Mouse (Mus musculus): ENCODE data around the gene Slc38a1. TPM values are rescaled to one million over a fixed set of nuclear protein-coding genes. Genes with fewer than 3 reads are reported as not detected.

Gene Slc38a1
- total RNA-seq, 1 experiment from 2014 or later, result 85.3 TPM

GRCm38 (mm10) chr15:96568983-96569363 is 73.7 kb downstream of the Slc38a1 start:
- ATAC-seq (replicated peaks; ENCODE audit: low read depth, poor library complexity, severe bottlenecking), result no peak

GRCm38 (mm10) chr15:96568271-96568982 is 74.3 kb downstream of the Slc38a1 start:
- no peak for ATAC-seq (replicated peaks; ENCODE audit: low read depth, poor library complexity, severe bottlenecking)

- ATAC-seq (replicated peaks; ENCODE audit: low read depth, poor library complexity, severe bottlenecking), result peak; percentile 64
Measured at GRCm38 (mm10) chr15:96566850-96567271, 75.9 kb downstream of the Slc38a1 start.

GRCm38 (mm10) chr15:96563852-96564251 is 78.9 kb downstream of the Slc38a1 start:
- peak; percentile 42; the same call in 1 of the 2 replicates for ATAC-seq (replicated peaks; ENCODE audit: low read depth, poor library complexity, severe bottlenecking)

- peak; percentile 37 for ATAC-seq (replicated peaks; ENCODE audit: low read depth, poor library complexity, severe bottlenecking)
Measured at GRCm38 (mm10) chr15:96562521-96562920, 80.2 kb downstream of the Slc38a1 start.

- no peak for ATAC-seq (replicated peaks; ENCODE audit: low read depth, poor library complexity, severe bottlenecking)
Measured at GRCm38 (mm10) chr15:96560576-96561298, 82.0 kb downstream of the Slc38a1 start.

- peak; percentile 99 for ATAC-seq (replicated peaks; ENCODE audit: low read depth, poor library complexity, severe bottlenecking)
Measured at GRCm38 (mm10) chr15:96551569-96552380, 90.9 kb downstream of the Slc38a1 start.

- no peak for ATAC-seq (replicated peaks; ENCODE audit: low read depth, poor library complexity, severe bottlenecking)
Measured at GRCm38 (mm10) chr15:96551107-96551506, 91.6 kb downstream of the Slc38a1 start.

GRCm38 (mm10) chr15:96548363-96548762 is 94.3 kb downstream of the Slc38a1 start:
- no peak for ATAC-seq (replicated peaks; ENCODE audit: low read depth, poor library complexity, severe bottlenecking)

- no peak for ATAC-seq (replicated peaks; ENCODE audit: low read depth, poor library complexity, severe bottlenecking)
Measured at GRCm38 (mm10) chr15:96547256-96548195, 95.2 kb downstream of the Slc38a1 start.

- peak; percentile 84 for ATAC-seq (replicated peaks; ENCODE audit: low read depth, poor library complexity, severe bottlenecking)
Measured at GRCm38 (mm10) chr15:96543181-96543828, 99.4 kb downstream of the Slc38a1 start.

GRCm38 (mm10) chr15:96542135-96542534 is 100.6 kb downstream of the Slc38a1 start:
- ATAC-seq (replicated peaks; ENCODE audit: low read depth, poor library complexity, severe bottlenecking), result no peak

- ATAC-seq (replicated peaks; ENCODE audit: low read depth, poor library complexity, severe bottlenecking), result no peak
Measured at GRCm38 (mm10) chr15:96537272-96537671, 105.4 kb downstream of the Slc38a1 start.

- no peak for ATAC-seq (replicated peaks; ENCODE audit: low read depth, poor library complexity, severe bottlenecking)
Measured at GRCm38 (mm10) chr15:96536412-96536811, 106.3 kb downstream of the Slc38a1 start.

GRCm38 (mm10) chr15:96527686-96528085 is 115.0 kb downstream of the Slc38a1 start:
- ATAC-seq (replicated peaks; ENCODE audit: low read depth, poor library complexity, severe bottlenecking), result no peak

GRCm38 (mm10) chr15:96524239-96524738 is 118.4 kb downstream of the Slc38a1 start:
- ATAC-seq (replicated peaks; ENCODE audit: low read depth, poor library complexity, severe bottlenecking), result no peak
